Mouse (Mus musculus) brain, embryonic 14.5 days (tissue): ENCODE data around the gene Sdf2l1. TPM values are rescaled to one million over a fixed set of nuclear protein-coding genes. Genes with fewer than 3 reads are reported as not detected.

Experiments
- DNase-seq: peaks from one replicate; pipeline ENCODE4 v3.0.0-alpha.2; 2011; ENCODE audit warnings: low read depth
- CTCF ChIP-seq: fragments of 200-500 bp; IDR thresholded peaks from 2 replicates; pipeline ENCODE4 v1.5.1; 2012; ENCODE audit warnings: inconsistent platforms, mild to moderate bottlenecking, moderate library complexity, borderline replicate concordance; ENCODE audit not compliant: insufficient read depth, insufficient read length; ENCODE audit errors: extremely low read depth
- POLR2A ChIP-seq: fragments of 200-500 bp; IDR thresholded peaks from 2 replicates; pipeline ENCODE4 v1.6.1; 2012; ENCODE audit warnings: mild to moderate bottlenecking, inconsistent platforms, borderline replicate concordance; ENCODE audit not compliant: poor library complexity, insufficient read depth, insufficient read length, severe bottlenecking; ENCODE audit errors: extremely low read depth
- polyA plus RNA-seq: library from polyadenylated mRNA; depleted of rRNA; stranded (reverse); fragments of >200 nt; gene quantifications from 2 replicates; pipeline ENCODE4 v1.2.3, GENCODE M21; 2012; rRNA removed

The Sdf2l1 gene
- polyA plus RNA-seq, 1 experiment, result 20.2 TPM

GRCm38 (mm10) chr16:17117309-17117799 is 14.8 kb downstream of the Sdf2l1 start:
- DNase-seq, result no peak
- TF ChIP-seq CTCF (no peak), POLR2A (no peak)

GRCm38 (mm10) chr16:17110771-17111743 is 21.1 kb downstream of the Sdf2l1 start, which contains the start of gene Ppil2:
Gene Ppil2, minus strand, starts transcription at chr16:17111257.
- TF ChIP-seq CTCF (no peak), POLR2A (peak; percentile 23; the same call in 1 of the 2 replicates)

GRCm38 (mm10) chr16:17104600-17104999 is 27.6 kb downstream of the Sdf2l1 start:
- no peak for DNase-seq
- TF ChIP-seq CTCF (no peak), POLR2A (no peak)

More at GRCm38 (mm10) chr16:17110771-17111743, 21.1 kb downstream of the Sdf2l1 start, which contains the start of gene Ppil2:
- DNase-seq, result peak; percentile 92

- TF ChIP-seq POLR2A (no peak), CTCF (no peak)
- peak; percentile 82 for DNase-seq
These were observed 29.5 kb downstream of the Sdf2l1 start for GRCm38 (mm10) chr16:17102630-17103220.

- TF ChIP-seq CTCF (no peak), POLR2A (no peak)
- DNase-seq, result no peak
These were observed 35.2 kb downstream of the Sdf2l1 start for GRCm38 (mm10) chr16:17096938-17097337.

- peak; percentile 24 for DNase-seq
- TF ChIP-seq CTCF (peak; percentile 13; the same call in 1 of the 2 replicates), POLR2A (no peak)
These were observed 43.8 kb downstream of the Sdf2l1 start for GRCm38 (mm10) chr16:17088346-17088745.

GRCm38 (mm10) chr16:17086669-17087193 is 45.5 kb downstream of the Sdf2l1 start:
- TF ChIP-seq CTCF, result no peak
- no peak for DNase-seq

- no peak for DNase-seq
- no peak for TF ChIP-seq CTCF
- TF ChIP-seq POLR2A, result no peak
These were observed 45.9 kb downstream of the Sdf2l1 start for GRCm38 (mm10) chr16:17086241-17086640.

GRCm38 (mm10) chr16:17085636-17086035 is 46.5 kb downstream of the Sdf2l1 start:
- TF ChIP-seq POLR2A (no peak), CTCF (no peak)

GRCm38 (mm10) chr16:17082121-17082792 is 49.9 kb downstream of the Sdf2l1 start:
- no peak for DNase-seq
- TF ChIP-seq POLR2A (no peak), CTCF (no peak)

More at GRCm38 (mm10) chr16:17085636-17086035, 46.5 kb downstream of the Sdf2l1 start:
- no peak for DNase-seq

Other genes starting within 250 kb of the Sdf2l1 start
- 28.0 and 31.7 TPM in 2 replicates for gene Ppm1f, start 235.9 kb downstream of the Sdf2l1 start, polyA plus RNA-seq
- 160 and 166 TPM in 2 replicates for gene Mapk1, start 149.0 kb downstream of the Sdf2l1 start, polyA plus RNA-seq
- 74.8 and 97.9 TPM in 2 replicates for gene Ypel1, start 62.7 kb downstream of the Sdf2l1 start, polyA plus RNA-seq
- 134 and 157 TPM in 2 replicates for gene Ppil2, start 21.1 kb downstream of the Sdf2l1 start, polyA plus RNA-seq
- 35.9 and 55.8 TPM in 2 replicates for gene 2610318N02Rik, start 7.2 kb downstream of the Sdf2l1 start, polyA plus RNA-seq
- gene Ydjc, start 12.2 kb upstream of the Sdf2l1 start, polyA plus RNA-seq, result 41.9 and 51.4 TPM in 2 replicates
- 5.4 and 6.2 TPM in 2 replicates for gene Ccdc116, start 14.8 kb upstream of the Sdf2l1 start, polyA plus RNA-seq
- gene Ube2l3, start 70.3 kb upstream of the Sdf2l1 start, polyA plus RNA-seq, result 96.5 and 127 TPM in 2 replicates
- gene Rimbp3, start 76.2 kb upstream of the Sdf2l1 start, polyA plus RNA-seq, result 1.3 and 2.2 TPM in 2 replicates
- 12.1 and 16.4 TPM in 2 replicates for gene Hic2, start 101.2 kb upstream of the Sdf2l1 start, polyA plus RNA-seq
- gene Tmem191c, start 143.7 kb upstream of the Sdf2l1 start, polyA plus RNA-seq, result 46.6 and 63.5 TPM in 2 replicates
- gene Serpind1, start 199.0 kb upstream of the Sdf2l1 start, polyA plus RNA-seq, result 0.93 and 0.98 TPM in 2 replicates